Mouse (Mus musculus) embryo, embryonic 10.5 days (tissue): ENCODE measurements around the gene Olfr1195.
"Not testable (repeated sequence)": the region's sequence is repeated elsewhere in the genome, so short reads cannot be mapped to it uniquely, and the experiment has no call there.

Experiments used
- DNase-seq: peaks from one replicate; pipeline ENCODE4 v3.0.0-alpha.2; 2015; ENCODE audit warnings: low spot score

Olfr1195 gene

GRCm38 (mm10) chr2:88689087-88689486 lies at the start of gene Olfr1195:
Gene Olfr1195, minus strand, starts transcription at chr2:88689187.
- DNase-seq = no peak

DNA sequence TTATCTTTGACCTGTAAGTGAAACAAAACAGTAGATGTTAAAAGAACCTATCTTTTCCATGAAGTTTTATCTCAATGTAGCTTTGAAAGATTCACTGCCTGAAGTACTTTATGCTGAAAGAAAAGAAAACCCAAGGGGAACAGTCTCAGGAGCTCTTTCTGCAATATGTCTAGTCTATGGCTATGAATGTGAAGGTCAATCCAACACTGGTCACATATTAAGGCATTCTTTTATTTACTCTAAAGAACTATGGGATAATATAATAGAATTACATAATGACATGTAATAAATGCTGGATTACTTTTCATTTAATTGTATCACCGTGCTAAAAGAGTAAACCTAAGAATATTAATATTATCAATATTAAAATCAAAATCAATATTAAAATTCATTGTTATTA lies 43.3 kb upstream of the Olfr1195 start, which contains the start of gene Olfr1197:
Olfr1197 (minus strand) TSS at position 101 of the 400 bp plus-strand sequence.
- no peak for DNase-seq

DNA sequence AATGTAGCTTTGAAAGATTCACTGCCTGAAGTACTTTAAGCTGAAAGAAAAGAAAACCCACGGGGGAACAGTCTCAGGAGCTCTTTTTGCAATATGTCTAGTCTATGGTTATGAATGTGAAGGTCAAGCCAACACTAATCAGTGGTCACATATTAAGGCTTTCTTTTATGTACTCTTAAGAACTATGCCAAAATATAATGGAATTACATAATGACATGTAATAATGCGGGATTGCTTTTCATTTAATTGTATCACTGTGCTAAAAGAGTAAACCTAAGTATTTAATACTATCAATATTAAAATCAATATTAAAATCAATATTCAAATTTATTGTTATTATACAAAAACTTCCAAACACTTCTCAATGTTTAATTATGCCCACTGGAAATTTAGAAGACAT lies 15.5 kb upstream of the Olfr1195 start, which contains the start of gene Olfr1196:
Olfr1196 (minus strand) TSS at position 101 of the 400 bp plus-strand sequence.
- no peak for DNase-seq

GRCm38 (mm10) chr2:88675328-88675727 lies 13.7 kb downstream of the Olfr1195 start, which contains the start of gene Olfr1193:
Gene Olfr1193, plus strand, starts transcription at chr2:88675628.
- DNase-seq = not testable (repeated sequence)

GRCm38 (mm10) chr2:88648209-88648608 lies 40.8 kb downstream of the Olfr1195 start, which contains the start of gene Olfr1192-ps1:
Gene Olfr1192-ps1, plus strand, starts transcription at chr2:88648509.
- DNase-seq = no peak

DNA sequence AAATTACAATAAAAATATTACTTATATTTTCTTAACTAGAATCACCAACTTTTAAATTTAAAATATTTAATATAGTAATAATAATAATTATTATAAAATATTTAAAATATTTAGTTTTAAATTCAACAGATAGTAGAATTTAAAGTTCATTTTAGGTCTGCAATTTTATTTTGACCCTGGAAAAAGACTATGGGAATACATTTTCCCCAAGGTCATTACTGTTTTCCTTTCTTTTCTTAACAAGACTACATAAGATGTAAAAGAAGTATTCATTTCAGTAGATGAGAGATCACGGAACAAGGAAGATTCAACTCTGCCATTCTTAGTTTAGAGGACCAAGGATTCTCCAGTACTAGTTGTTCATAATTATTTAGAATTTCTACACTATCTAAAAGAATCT lies 48.7 kb downstream of the Olfr1195 start, which contains the start of gene Olfr1191-ps1:
Olfr1191-ps1 (plus strand) TSS at position 301 of the 400 bp plus-strand sequence.
- not testable (repeated sequence) for DNase-seq
